Mouse (Mus musculus): ENCODE data around the gene Med13l.
A peak's percentile ranks its signal among the peaks of the same experiment; 100 is the strongest.

Gene Med13l

DNA sequence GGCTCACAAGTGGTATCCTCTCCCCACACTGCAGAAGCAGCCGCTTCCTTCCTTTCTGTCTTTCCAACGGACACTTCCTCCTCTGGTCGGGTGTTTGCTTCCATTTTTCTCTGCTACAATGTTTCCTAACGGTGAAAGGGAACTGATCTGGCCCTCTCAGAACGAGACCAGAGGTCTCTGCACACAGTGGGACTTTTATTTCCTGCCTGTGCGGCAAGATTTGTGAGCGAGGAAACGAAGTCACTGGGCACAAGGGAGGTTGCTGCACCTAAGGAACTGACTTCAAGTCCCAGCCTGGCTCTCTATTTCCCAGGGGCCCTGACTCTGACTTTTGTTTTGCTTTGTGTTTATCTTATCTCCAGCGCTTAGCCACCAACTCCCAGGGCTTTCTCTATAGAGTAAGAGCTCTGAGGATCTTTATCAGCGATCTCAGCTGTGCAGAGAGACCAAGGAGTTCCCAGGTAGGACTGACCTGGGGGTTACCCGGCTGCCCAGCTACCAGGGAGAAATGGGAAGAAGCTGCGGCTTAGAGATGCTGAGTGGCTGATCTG lies 4.0 kb upstream of the Med13l start:
- DNase-seq (ENCODE audit: low spot score) = no peak

DNA sequence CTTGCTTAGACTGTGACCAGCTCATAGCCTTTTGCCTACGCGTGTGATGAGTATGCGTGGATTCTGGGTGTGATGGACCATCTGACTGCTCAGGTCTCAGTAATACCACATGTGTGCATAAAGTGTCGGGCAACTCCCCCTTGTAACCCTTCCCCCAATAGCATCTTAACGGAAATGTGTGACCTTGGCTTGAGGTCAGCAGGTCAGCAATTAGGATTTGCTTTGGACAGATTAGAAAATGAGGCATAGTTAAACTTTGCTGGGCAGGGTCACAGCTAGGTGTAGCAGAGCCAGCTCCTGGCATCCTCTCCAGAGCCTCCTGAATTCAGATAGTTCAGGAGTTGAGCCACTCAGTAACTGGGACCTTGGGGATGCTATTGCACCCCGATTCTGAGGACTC lies 1.6 kb upstream of the Med13l start:
- no peak for DNase-seq (ENCODE audit: low spot score)

DNA sequence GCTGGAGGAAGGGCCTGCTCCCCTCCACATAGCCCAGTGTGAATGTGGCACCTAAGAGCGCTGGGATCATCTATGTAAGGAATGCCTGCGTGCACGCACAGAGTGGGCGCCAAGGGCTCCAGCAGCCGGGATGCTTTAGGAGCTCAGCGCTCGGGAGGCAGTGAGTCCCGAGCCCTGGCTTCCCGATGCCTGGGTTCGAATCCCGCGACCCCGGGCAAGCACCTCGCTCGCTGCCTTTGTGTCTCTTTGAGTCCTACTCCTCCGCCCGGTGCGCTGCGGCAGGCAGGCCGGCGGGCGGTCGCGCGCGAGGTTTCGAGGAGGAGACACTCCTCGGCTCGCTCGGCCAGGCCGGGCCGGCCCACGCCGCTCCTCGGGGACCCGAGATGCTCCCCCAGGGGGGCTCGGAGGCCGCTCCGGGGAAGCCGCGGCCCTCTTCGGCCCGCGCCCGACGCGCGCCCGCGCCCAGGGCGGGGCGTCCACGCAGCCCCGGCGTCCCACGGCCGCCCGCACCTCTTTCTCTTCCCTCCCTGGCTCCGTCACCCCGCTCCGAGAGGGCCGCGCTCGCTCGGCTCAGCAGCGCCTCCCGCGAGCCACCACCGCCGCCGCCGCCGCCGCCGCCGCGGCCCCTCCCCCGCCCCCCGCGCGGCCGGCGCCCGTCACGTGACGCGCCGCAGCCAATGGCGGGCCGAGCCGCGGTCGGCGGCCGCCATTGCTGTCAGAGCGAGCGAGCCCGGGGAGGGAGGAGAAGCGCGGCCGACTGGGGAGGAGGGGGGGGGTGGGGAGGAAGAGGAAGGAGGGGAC lies 695 bp upstream of the Med13l start:
- DNase-seq (ENCODE audit: low spot score) = peak; percentile 78

DNA sequence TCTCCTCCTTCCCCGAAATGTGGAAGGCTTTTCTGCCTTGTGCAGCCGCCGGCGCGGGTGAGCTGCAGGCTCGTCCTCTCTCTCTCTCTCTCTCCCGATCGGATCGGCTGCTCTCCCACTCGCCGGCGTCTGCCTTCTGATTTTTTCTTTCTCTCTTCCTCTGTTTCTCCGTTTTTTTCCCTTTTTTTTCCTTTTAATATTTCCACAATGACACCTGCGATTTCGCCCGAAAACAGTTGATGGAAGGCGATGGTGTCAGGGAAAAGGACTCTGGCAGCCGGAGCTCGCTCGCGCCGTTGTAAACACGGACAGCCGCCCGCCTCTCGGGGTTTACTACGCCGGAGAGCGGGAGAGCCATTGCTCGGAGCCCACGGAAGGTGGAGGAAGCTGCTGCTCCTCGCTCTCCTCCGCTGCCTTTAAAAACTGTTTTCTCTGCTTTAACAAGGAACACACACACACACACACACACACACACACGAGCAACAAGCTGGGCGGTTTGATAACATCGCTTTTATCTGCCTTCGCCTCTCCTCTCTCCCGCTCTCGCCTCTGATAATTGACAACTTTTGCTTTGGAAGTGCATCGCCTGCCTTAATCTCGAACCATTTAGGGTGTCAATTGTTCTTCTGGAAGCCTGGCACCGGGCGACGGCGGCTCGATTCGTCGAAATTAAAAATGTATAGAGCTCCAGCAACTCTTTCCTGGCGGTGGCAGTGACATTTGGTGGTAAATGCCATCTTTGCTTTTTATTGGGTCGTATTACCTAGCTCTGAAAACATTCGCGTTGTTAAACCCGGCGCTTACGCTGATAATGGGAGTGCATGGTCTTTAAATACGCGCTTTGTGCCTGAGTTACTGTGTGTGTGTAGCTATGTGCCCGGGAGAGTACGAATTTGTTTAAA lies 858 bp downstream of the Med13l start:
- DNase-seq (ENCODE audit: low spot score) = peak; percentile 45

DNA sequence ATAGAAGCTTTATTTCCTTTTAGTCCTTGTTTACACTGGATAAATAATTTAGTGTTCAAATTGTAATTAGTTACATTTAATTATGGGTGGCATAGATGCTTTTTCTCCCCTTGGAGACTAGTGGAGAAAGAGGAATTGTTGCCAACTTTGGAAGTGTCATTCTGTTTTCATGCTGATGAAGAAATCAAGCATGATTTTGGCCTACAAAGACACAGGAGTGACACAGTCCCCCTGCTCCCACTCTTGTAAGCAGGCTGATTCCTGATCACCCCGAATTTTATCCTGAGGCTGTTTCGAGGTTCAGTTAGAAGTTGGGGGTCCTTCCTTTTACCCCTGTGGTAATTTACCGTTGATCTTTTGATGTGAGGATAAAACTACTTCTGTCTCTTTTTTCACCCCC lies 1.7 kb downstream of the Med13l start:
- no peak for DNase-seq (ENCODE audit: low spot score)

DNA sequence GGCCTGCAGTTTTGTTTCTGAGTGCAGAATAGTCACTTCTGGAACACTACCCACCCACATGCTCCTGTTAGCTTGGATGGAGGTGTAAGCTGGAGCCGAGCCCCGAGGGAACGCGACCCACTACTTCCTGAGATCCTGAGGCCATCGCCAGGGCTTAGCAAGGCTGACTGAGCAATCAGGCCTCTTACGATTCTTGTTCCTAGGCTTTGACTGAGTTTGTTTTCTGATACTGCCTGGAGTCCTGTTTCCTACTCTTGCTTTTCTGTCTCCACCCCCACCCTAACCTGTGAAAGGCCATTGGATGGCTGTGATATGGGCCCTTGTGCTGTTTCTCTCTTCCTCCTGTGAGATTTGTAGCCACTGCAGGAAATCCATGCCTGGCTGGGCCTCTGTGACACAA lies 3.1 kb downstream of the Med13l start:
- DNase-seq (ENCODE audit: low spot score) = no peak

DNA sequence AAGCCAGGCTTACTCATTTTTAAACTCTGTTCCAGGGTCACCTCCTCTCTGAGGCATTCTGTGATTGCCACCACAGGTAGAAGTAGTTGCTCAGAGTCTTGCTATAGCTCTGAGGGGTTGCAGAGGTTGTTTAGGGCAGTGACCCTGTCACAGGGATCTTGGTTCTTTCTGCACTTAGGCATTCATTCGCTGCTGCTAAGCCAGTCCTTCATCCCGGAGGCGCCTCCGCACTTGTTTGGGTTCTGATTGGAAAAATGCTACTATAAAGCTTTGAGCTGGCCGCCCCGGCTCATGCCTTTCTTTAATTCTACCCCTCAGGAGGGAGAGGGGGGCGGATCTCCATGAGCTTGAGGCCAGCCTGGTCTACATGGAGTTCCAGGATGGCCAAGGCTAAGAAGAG lies 6.9 kb downstream of the Med13l start:
- DNase-seq (ENCODE audit: low spot score) = no peak

DNA sequence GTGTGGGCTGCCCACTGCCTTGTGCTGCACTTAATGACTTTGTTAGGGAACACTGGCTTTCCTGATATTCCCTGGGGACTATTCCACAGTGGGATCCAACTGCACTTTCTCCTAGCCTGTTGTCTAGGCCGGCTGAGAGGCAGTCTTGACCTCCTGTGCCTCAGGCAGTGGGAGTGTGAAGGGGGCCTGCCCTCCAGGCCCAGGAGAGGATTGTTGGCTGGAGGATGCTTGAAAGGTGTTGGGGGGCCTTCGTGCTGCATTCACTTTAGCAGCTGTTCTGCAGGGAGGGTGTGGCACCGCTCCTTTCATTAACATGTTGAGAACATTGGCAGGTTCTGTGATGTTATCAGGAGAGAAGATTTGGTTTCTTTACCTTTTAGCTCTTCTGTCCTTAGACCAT lies 8.5 kb downstream of the Med13l start:
- no peak for DNase-seq (ENCODE audit: low spot score)

DNA sequence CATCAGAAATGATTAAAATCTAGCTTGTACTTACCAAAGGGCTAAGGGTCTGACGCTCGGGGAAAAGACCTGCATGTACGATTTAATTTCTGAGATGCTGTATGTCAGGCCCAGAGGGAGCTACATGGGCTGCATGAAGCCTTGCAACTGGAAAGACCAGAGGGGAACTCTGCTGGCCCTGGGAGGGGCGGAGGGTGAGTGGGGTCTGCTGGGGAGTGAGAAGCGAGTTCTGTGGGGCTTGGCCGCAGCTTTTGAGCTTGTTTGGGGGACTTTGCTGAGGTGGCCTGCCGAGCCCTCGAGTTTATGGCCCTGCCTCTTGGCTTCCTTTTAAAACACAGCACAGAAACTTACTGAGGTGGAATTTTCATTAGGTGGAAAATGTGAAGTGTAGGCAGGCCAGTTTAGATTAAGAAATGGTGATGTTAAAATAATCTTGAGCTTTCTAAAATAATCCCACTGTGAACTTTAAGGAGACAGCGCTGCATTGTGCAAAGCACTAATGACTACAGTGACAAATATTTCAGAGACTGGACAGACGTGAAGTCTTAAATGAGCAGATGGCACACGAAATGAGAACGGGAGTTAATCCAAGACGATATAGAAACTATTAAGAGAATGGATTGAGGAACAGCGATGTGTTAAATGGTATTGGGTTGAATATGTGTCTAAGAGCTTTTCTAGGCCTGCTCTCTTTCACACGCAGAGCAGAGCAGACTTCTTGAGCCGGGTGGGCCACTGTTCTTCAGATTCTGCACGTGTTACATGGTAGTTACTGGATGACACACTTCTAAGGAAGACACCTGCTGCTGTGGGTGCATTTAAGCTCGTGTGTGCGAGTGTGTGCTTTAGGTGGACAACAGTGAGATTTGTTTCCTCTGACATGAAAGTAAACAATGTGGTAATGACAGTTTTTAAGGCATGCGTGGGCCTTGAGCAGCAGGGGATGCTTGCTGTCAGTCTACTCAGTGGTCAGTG lies 9.4 kb downstream of the Med13l start:
- no peak for DNase-seq (ENCODE audit: low spot score)

DNA sequence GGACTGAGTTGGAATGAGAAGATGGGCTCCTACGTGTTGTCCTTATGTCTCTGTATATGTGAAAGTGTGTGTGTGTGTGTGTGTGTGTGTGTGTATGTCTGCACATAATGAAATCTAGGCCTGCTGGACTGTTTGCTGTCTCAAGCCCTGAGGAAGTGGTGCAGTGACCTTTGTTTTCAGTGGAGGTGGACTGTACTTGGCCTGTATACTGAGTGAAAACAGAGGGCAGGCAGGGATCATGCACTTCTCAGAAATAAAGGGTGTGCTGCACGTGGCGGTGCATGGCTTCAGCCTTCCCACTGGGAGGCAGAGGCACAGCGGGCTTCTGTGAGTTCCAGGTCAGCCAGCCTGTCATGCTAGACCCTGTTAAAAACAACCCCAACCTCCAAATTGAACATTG lies 11.0 kb downstream of the Med13l start:
- DNase-seq (ENCODE audit: low spot score) = no peak

DNA sequence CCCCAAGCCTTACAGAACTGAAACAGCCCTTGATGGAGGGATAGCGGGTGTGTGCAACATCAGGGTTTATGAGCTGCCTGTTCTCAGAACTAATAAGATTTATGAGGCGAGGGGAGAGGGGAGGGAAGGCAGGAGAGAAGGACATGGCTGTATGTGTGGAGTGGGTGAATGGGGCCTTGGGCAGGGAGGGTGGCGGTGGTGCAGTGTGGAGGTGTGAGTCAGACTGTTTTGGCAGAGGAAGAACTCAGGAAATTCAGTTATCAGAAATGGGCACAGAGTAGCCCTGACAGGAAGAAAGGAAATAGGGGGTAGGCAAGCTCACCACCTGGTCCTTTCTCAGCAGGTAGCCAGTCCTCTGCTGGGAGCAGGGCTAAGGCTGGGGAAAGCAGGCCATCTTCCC lies 13.8 kb downstream of the Med13l start:
- DNase-seq (ENCODE audit: low spot score) = no peak

DNA sequence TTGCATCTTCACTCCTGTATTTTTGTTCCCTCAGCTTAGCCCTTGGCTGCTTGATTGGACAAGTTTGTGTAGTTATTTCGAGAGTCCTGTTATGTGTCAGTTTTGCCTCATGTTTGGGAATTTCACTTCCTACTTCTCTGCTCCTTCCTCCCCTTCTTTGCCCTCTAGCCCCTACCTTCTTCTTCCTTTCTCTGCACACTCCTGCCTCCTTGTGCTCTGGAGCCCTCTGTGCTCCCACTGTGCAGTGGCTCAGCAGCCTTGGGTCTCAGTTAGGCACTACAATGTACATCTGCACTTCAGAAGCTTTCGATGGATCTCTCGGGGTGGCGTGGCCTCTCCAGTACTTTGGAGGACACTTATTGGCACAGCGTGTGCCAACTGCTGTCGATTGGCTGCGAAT lies 14.5 kb downstream of the Med13l start:
- no peak for DNase-seq (ENCODE audit: low spot score)

DNA sequence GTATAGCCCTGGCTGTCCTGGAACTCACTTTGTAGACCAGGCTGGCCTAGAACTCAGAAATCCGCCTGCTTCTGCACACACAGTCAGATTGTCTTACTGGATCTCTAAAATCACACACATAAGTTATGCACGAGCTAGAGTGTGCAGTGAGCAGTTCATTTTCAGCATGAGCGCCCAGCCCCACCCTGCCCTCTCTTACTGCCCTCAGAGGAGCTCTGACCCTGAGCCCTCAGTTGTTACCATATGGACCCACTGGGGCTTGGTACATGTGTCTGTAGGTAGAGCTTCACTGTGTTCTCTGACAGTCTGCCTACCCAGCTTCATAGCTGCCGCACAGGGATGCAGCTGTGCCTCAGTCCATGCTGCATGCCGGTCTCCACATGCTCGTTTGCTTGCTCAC lies 15.4 kb downstream of the Med13l start:
- no peak for DNase-seq (ENCODE audit: low spot score)

DNA sequence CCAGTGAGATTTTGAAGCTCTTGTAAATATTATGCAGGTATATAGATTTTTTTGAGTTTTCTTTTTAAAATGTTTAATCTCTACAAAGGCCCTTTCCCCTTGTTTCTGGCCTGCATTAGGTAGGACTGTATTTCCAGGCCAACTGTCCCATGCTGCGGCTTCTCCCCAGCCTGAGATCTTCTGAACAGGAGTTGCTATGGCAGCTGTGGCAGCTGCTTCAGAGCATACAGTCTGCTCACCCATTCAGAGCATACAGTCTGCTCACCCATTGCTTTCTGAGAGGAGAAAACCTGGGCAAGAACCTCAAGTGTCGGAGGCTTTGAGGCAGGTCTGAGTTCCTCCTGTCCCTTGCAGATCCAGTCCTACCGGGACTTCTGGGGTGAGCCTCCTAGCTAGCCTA lies 16.3 kb downstream of the Med13l start:
- DNase-seq (ENCODE audit: low spot score) = no peak

DNA sequence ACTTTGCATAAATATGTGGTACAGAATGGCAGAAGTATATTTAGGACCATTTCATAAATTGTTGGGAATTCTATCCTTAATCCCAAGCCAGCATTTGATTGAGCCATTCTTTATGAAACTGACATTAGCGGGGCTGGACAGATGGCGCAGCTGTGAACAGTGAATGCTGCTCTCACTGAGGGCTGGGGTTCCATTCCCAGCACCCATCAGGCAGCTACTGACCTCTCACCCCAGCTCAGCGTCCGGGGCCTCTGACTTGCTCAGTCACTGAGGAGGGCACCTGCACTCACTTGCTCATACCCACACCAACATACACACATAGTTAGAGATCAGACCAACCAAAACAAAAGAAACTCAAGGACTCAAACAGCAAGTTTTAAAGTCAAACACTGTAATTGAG lies 24.9 kb downstream of the Med13l start:
- no peak for DNase-seq (ENCODE audit: low spot score)

DNA sequence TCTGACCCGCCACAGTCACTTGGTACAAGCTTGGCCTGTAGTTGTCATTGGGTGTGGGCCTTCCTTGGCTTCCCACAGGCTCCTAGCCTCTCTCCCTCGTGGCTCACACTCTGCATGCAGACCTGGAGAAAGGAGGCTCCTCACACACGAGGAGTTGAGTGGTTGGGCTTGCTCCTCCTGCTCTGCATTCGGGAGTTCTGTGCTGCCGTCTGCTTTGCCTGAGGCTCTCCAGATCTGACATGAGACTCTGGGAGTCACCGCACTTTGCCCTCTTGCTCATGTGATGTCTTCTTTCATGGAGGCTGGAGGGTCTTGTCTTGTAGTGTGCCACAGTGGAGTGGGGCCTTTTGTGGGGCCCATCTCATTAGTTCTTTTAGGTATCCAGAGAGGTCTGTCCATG lies 26.1 kb downstream of the Med13l start:
- no peak for DNase-seq (ENCODE audit: low spot score)

DNA sequence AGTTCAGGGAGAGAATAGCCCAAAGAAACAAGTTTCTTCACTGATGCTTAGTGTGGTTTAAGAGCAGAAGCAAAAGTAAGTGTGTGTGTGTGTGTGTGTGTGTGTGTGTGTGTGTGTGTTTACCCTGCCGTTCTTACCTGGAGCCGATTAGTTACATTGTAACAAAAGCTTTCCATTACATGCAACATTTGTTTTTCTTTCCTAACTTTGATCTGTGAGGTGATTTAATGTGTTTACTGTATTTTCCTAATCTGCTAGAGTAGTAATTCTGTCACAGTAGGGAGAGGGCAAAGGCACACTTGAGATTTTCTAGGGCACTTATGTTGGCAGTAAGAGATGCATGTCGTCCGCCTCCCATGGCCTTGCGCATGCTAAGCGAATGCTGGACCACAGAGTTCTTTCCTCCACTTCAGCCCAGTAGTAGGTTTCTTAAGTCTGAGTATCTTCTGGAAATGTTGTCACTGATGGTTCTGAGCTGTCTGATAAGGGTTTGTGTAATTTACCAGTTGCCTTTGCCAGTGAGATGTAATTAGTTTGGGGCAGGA lies 28.0 kb downstream of the Med13l start:
- no peak for DNase-seq (ENCODE audit: low spot score)

DNA sequence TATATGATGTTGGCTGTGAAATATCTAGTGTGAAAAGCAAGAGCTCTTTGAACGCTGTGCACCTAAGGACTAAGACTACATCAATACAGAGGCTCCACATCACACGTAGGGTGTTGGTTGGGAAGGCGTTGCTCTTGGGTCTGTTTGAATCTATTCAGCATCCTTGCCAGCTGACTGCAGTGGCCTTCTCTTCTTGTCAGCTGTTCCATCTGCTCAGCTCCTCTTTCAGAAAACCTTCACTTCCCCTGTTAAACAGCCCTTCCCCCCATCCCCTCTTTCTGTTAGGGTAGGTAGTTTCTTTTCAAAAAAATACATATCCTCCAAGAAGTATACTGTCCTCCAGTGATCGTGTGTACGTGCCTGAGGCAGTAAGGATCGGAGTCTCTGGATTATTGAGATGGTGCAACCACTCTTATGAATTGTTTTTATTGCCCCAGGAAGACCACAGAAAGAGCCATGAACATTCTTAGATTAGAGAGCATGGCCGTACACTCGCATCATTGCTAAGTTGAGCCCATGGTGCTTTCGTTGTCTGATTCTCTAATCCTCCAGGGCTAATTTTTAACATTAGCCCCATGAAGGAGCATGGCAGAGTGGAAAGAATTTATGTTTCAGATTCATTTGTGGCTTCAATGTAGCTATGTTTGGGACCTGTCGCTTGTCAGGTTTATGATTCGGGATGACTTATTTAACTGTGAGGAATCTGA lies 28.9 kb downstream of the Med13l start:
- DNase-seq (ENCODE audit: low spot score) = no peak

DNA sequence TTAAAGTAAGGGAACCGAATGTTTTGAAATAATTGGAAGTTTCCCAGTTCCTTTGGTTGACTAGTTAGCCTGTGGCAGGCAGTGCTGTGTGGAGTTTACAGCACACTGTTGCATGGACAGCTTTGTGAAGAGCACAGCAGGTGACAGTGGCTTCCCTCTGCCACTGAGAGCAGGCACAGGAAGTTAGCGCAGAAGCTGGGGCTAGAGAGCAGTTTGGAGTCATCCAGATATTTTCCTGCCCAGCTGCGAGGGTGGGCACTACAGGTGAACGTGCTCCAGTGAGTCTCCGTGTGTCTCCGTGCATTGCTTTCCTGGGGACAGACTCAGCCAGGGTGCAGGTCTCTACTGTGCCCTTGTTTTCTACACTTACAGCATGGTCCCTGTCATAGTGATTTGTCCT lies 30.4 kb downstream of the Med13l start:
- DNase-seq (ENCODE audit: low spot score) = no peak

DNA sequence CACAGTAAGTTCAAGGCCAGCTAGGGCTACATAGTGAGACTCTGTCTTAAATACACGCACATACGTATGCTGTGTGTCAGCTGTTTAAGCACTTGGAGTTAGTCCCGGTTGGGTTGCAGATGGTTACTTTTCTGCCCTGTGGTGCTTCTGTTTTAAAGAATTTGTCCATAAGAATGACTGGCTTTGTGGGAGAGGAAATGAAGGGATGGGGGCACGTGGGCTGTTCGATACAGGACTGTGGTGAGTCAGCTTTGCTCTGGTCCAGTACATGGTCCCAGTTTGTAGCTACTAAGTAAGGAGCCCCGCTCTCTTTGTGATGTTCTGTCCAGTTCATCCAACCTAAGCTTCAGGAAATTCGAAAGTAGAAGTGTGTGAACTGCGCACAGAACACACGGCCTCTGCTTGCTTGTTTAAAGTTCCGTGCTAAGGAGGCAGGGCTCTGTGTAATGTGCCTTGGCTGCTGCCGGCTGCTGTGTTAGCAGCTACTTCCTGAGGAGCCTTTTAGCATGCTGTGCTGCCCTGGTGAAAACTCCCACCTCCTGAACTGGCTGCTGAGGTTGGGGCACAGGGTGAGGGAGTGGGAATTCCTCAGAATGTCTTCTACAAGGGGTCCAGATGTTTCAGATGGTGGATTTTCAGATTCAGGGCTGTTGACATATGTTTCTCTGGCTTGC lies 31.5 kb downstream of the Med13l start:
- DNase-seq (ENCODE audit: low spot score) = no peak
